Mouse (Mus musculus) midbrain, embryonic 14.5 days (tissue): Measurements from ENCODE around the gene Ston1. TPM values are rescaled to one million over a fixed set of nuclear protein-coding genes. Genes with fewer than 3 reads are reported as not detected.

ENCODE experiments used
- ATAC-seq: fragments of 200-750 bp; cut with Nextera tagmentation; 2 replicates; pipeline ENCODE4 v1.8.0; 2017; ENCODE audit warnings: moderate number of reproducible peaks, moderate library complexity; ENCODE audit not compliant: low FRiP score, low TSS enrichment
- DNase-seq: peaks from one replicate; pipeline ENCODE4 v3.0.0-alpha.2; 2015
- H3K27ac ChIP-seq: fragments of 300-500 bp; sonication (generic); replicated peaks from 2 replicates; pipeline ENCODE4 v1.5.1; 2014; ENCODE audit warnings: mild to moderate bottlenecking, low read depth, low read length, moderate library complexity
- H3K27me3 ChIP-seq: fragments of 300-500 bp; sonication (generic); 2 replicates; pipeline ENCODE4 v1.6.1; 2014; ENCODE audit warnings: low read length, control low read depth, mixed read lengths; ENCODE audit not compliant: control insufficient read depth, insufficient read depth
- H3K36me3 ChIP-seq: fragments of 300-500 bp; sonication (generic); 2 replicates; pipeline ENCODE4 v1.6.1; 2014; ENCODE audit warnings: low read length, control low read depth; ENCODE audit not compliant: control insufficient read depth, insufficient read depth
- H3K4me1 ChIP-seq: fragments of 300-500 bp; sonication (generic); 2 replicates; pipeline ENCODE4 v1.6.1; 2014; ENCODE audit warnings: mild to moderate bottlenecking, antibody characterized with exemption, low read length, control low read depth; ENCODE audit not compliant: control insufficient read depth, insufficient read depth
- H3K4me2 ChIP-seq: fragments of 300-500 bp; sonication (generic); 2 replicates; pipeline ENCODE4 v1.6.1; 2014; ENCODE audit warnings: mild to moderate bottlenecking, low read length, moderate library complexity
- H3K4me3 ChIP-seq: fragments of 300-500 bp; sonication (generic); replicated peaks from 2 replicates; pipeline ENCODE4 v1.5.1; 2014; ENCODE audit warnings: low read depth, low read length
- H3K9ac ChIP-seq: fragments of 300-500 bp; sonication (generic); replicated peaks from 2 replicates; pipeline ENCODE4 v1.6.1; 2014; ENCODE audit warnings: mild to moderate bottlenecking, low read length, moderate library complexity
- H3K9me3 ChIP-seq: fragments of 300-500 bp; sonication (generic); 2 replicates; pipeline ENCODE4 v1.6.1; 2016; ENCODE audit warnings: low read length, control low read depth, mixed read lengths; ENCODE audit not compliant: control insufficient read depth
- WGBS: fragments of 180-500 bp; shearing (Covaris S2); extraction: QIAGEN DNeasy Blood & Tissue Kit; methylation state at CpG from one replicate; pipeline ENCODE4 v1.1.7; 2014; 5-methylcytosine and 5-hydroxymethylcytosine counted together
- polyA plus RNA-seq: library from polyadenylated mRNA; unstranded; fragments of >200 nt; fragmentation: Nextera tagmentation; extraction: Ambion mirVana; gene quantifications from 2 replicates; pipeline ENCODE4 v1.2.1, GENCODE M21; 2014

Gene Ston1
- polyA plus RNA-seq, 1 experiment from 2014 or later: 1.3 TPM

DNA sequence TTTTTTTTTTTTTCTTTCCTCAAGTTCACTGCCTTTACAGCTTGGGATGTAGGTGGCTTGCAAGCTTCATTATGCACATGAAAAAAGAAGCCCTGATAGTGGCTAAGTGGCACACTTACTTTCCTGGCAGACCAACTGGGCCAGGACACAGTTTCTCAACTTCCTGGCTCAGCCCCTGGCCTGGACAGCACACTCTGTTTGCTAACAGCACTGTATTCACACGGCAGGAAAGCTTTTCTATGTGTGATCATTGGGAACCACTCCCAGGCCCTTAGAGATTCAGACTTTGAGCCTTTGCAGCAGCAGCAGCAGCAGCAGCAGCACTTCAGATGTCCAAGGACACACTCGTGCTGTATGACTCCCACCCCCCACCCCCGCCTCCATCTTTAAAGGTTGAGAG, 16.8 kb downstream of the Ston1 start:
- 78% methylated on average over 3 of the region's 3 CpGs for WGBS

DNA sequence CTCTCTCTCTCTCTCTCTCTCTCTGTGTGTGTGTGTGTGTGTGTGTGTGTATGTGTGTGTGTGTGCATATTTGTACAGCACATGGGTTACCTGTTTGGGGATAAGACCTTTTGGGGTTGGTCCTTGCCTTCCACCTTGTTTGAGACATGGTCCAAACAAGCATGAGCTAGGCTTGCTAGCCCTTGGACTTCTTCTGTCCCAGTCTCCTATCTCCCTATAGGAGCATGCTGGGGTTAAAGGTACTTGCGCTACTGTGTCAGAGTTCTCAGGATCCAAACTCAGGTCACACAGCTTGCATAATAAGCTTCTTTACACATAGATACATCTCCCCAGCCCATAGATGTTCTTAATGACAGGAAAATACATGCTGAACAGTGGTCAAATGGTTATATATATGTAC, 17.2 kb downstream of the Ston1 start:
- ATAC-seq (no peak), DNase-seq (no peak)
- H3K9ac ChIP-seq: no peak overlapping the region
- H3K9me3 ChIP-seq: no peaks in the 10 kb centered on the region
- WGBS: 95% methylated on average over 1 of the region's 1 CpGs
- H3K4me3 ChIP-seq: no peak overlapping the region
- H3K4me2 ChIP-seq: no peak overlapping the region
- H3K27ac ChIP-seq: no peak overlapping the region
- no peaks in the 10 kb centered on the region for H3K4me1 ChIP-seq
- no peaks in the 10 kb centered on the region for H3K36me3 ChIP-seq
- H3K27me3 ChIP-seq: no peaks in the 10 kb centered on the region

More for the DNA sequence above, 16.8 kb downstream of the Ston1 start:
- peak; percentile 11 for DNase-seq
- Histone ChIP-seq H3K4me2 (no peak overlapping the region), H3K4me3 (no peak overlapping the region), H3K9ac (no peak overlapping the region), H3K9me3 (no peaks in the 10 kb centered on the region), H3K36me3 (no peaks in the 10 kb centered on the region), H3K27ac (no peak overlapping the region), H3K4me1 (no peaks in the 10 kb centered on the region), H3K27me3 (no peaks in the 10 kb centered on the region)
- ATAC-seq: no peak

DNA sequence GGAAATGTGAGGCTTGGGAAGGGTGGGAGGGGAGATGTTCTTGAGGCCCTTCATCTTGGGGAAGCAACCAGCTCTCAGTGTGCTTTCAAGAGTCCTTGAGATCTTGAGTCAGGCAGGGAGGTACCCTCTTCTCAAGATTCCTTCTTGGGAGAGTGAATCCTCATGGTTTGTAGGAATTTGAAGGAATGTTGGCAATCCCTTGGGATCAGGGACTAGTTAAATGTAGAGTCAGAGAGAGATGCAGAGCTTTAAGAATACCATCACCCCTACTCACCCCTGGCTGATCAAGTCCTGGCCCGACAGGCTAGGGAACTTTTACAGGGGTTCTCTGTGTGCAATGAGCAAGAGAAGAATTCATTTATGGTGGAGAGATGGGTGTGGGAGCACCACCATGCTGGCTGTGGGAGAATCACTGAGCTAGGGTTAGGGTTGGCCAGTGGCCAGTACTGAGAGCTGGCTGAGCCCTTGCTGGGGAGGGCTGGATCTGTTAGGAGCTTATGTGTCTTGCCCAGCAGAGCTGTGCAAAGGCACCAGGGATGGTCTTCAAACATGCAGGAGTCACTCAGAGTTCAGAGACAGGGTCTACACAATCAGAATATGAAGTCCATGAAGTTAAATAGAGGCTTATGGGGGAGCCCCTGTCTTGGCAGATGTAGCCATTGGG, 18.1 kb downstream of the Ston1 start:
- ATAC-seq (no peak), DNase-seq (no peak)
- no peaks in the 10 kb centered on the region for H3K9me3 ChIP-seq
- no peaks in the 10 kb centered on the region for H3K4me1 ChIP-seq
- no peaks in the 10 kb centered on the region for H3K27me3 ChIP-seq
- H3K27ac ChIP-seq: no peak overlapping the region
- no peak overlapping the region for H3K4me3 ChIP-seq
- 94% methylated on average over 1 of the region's 1 CpGs for WGBS
- H3K9ac ChIP-seq: no peak overlapping the region
- no peak overlapping the region for H3K4me2 ChIP-seq
- no peaks in the 10 kb centered on the region for H3K36me3 ChIP-seq

DNA sequence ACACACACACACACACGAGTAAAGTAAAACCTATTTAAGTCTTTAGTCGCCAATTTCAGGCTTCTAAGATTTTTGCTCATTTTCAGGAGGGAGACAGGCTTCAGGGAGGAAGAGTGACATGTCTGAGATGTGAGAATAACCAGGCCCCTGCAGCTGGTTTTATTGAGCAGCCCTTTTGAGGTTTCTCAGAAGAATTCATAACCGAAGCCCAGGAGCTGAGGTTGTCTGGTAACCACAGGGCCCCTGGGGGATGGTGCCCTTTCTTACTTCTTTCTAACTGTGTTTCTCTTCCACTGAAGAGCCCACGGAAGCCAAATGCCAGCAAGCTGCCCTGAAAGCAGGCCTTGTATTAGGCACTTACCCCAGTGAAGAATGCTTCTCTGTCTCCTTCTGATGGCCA, 23.5 kb downstream of the Ston1 start:
- H3K4me1 ChIP-seq: no peaks in the 10 kb centered on the region
- DNase-seq (no peak), ATAC-seq (no peak)
- no peak overlapping the region for H3K4me2 ChIP-seq
- H3K27ac ChIP-seq: no peak overlapping the region
- no peaks in the 10 kb centered on the region for H3K27me3 ChIP-seq
- H3K9me3 ChIP-seq: no peaks in the 10 kb centered on the region
- no peak overlapping the region for H3K9ac ChIP-seq
- H3K36me3 ChIP-seq: no peaks in the 10 kb centered on the region
- WGBS: 88% methylated on average over 4 of the region's 4 CpGs
- no peak overlapping the region for H3K4me3 ChIP-seq

DNA sequence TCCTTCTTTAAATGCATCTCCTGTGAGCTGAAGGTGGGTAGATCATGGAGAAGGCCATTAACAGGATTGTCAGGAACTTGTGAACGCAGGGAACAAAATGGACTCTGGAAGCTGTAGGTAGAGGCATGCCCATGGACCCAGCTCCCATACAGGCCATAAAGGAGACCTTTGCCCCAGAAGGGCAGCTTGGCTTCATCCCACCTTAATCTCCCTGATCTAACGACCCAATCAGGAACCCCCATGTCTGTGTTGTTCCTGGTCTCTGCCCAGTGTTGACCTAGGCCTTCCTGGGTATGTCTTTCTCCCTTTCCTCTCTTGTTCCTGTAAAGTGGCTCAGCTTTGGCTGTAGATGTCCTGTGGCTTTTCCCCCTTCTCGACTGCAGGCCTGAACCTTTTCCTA, 23.9 kb downstream of the Ston1 start:
- H3K27me3 ChIP-seq: no peaks in the 10 kb centered on the region
- H3K4me1 ChIP-seq: no peaks in the 10 kb centered on the region
- H3K9ac ChIP-seq: no peak overlapping the region
- no peaks in the 10 kb centered on the region for H3K36me3 ChIP-seq
- no peak overlapping the region for H3K4me2 ChIP-seq
- H3K4me3 ChIP-seq: no peak overlapping the region
- H3K27ac ChIP-seq: no peak overlapping the region
- DNase-seq: no peak
- H3K9me3 ChIP-seq: no peaks in the 10 kb centered on the region
- no peak for ATAC-seq
- 93% methylated on average over 3 of the region's 3 CpGs for WGBS

DNA sequence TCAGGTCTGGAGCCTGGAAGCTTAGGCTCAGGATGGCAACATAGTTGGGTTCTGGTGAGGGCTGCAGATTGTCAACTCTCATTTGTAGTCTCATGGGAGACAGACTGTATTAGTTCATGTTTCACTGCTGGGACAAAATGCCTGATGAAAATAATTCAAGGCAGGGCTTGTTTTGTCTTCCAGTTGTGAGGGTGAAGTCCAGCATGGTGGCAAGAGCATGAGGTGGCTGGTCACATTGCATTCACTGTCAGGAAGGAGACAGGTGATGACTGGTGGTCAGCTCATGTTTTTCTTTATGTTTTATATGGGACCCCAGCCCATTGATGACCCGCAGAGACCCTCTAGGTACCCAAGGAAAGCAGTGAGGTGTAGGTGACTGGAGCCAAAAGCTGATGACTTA, 25.2 kb downstream of the Ston1 start:
- H3K27me3 ChIP-seq: no peaks in the 10 kb centered on the region
- H3K4me1 ChIP-seq: no peaks in the 10 kb centered on the region
- H3K27ac ChIP-seq: no peak overlapping the region
- no peaks in the 10 kb centered on the region for H3K9me3 ChIP-seq
- ATAC-seq (no peak), DNase-seq (no peak)
- no peak overlapping the region for H3K9ac ChIP-seq
- H3K4me2 ChIP-seq: no peak overlapping the region
- H3K4me3 ChIP-seq: no peak overlapping the region
- no peaks in the 10 kb centered on the region for H3K36me3 ChIP-seq
- WGBS: 94% methylated on average over 1 of the region's 1 CpGs

DNA sequence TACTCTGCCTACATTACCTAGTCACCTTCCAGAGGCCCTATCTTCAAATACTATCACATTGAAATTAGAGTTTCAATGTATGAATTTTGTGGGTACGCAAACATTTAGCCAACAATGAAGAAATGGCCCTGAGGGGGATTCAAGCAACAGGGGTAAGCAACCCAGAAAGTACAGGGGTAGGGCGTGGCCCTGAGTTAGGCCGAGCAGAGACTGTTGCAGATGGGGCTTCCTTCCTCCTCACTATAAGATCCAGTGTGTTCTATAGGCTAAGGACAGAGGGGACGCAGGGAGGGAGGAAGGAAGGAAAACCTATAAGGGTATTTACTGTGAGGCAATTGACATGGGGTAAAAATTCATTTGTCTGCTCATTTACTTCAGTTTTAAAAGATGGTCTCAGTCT, 26.9 kb downstream of the Ston1 start:
- no peaks in the 10 kb centered on the region for H3K36me3 ChIP-seq
- no peak overlapping the region for H3K9ac ChIP-seq
- no peak overlapping the region for H3K4me3 ChIP-seq
- H3K9me3 ChIP-seq: no peaks in the 10 kb centered on the region
- no peak overlapping the region for H3K4me2 ChIP-seq
- no peak overlapping the region for H3K27ac ChIP-seq
- no peak for ATAC-seq
- no peak for DNase-seq
- H3K27me3 ChIP-seq: no peaks in the 10 kb centered on the region
- H3K4me1 ChIP-seq: peaks cover 3% of the 10 kb centered on the region; the same call in 1 of the 2 replicates
- WGBS: 93% methylated on average over 4 of the region's 4 CpGs

DNA sequence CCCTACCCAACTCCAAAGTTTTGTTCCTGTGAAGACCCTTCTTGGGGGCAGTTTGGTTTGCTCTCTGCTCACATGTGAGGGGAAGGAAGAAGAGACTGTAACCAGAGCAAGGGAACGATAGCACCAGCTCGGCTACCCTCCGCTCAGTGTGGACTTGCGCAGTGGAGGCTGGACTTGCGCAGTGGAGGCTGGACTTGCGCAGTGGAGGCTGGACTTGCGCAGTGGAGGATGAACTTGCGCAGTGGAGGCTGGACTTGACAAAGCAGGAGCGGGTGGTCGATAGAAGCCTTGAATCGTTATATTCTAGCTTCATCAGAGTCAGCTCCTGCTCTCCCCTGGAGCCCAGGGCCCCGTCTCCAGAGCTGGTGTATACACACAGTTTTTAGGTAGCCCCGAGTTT, 27.9 kb downstream of the Ston1 start:
- H3K27me3 ChIP-seq: no peaks in the 10 kb centered on the region
- H3K9me3 ChIP-seq: no peaks in the 10 kb centered on the region
- no peak overlapping the region for H3K9ac ChIP-seq
- WGBS: 93% methylated on average over 13 of the region's 13 CpGs
- no peak overlapping the region for H3K4me2 ChIP-seq
- no peak overlapping the region for H3K4me3 ChIP-seq
- no peak overlapping the region for H3K27ac ChIP-seq
- ATAC-seq (no peak), DNase-seq (no peak)
- H3K36me3 ChIP-seq: no peaks in the 10 kb centered on the region
- peaks cover 13% of the 10 kb centered on the region for H3K4me1 ChIP-seq

DNA sequence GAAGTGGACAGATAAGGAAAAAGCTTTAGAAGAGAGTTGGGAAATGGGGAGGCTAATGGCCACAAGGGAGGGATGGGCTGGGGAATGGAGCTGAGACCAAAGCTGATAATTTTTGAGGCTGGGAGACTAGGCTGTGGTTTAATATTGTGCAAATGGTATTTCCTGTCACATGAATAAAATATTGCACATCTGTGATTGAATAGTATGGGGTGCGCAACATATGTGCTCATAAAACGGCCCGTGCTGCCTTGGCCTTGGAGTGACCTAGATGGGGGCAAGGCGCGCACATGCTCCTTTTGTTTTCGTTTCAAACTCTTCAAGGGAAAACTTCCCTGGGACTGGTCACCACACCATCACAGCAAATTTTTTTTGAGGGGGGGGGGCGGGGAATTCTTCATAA, 28.4 kb downstream of the Ston1 start:
- Histone ChIP-seq H3K4me2 (no peak overlapping the region), H3K9me3 (no peaks in the 10 kb centered on the region), H3K4me3 (no peak overlapping the region), H3K9ac (no peak overlapping the region), H3K27me3 (no peaks in the 10 kb centered on the region), H3K27ac (no peak overlapping the region), H3K36me3 (no peaks in the 10 kb centered on the region), H3K4me1 (peaks cover 14% of the 10 kb centered on the region)
- ATAC-seq (no peak), DNase-seq (no peak)
- WGBS: 76% methylated on average over 7 of the region's 7 CpGs
